8 mouse cellular contexts compared by ENCODE assay signal in genomic region chr15:78903243-78903642, GRCm38 (mm10). TPM values are rescaled to one million over a fixed set of nuclear protein-coding genes. Genes with fewer than 3 reads are reported as not detected.
A peak's percentile ranks its signal among the peaks of the same experiment; 100 is the strongest.
DNase-seq lines count a peak whose midpoint lies in the region; ATAC-seq lines count a peak whose summit lies in the region.

No protein-coding gene starts in this region.

- no peak overlapping the region for H3K4me3 ChIP-seq in kidney, embryonic 14.5 days (ENCODE audit: low read length)
- H3K4me3 ChIP-seq in liver, embryonic 15.5 days (replicated peaks), result no peak overlapping the region
- H3K4me3 ChIP-seq in neural tube, embryonic 11.5 days (ENCODE audit: low read depth, low read length), result no peak overlapping the region

- H3K27me3 ChIP-seq in kidney, embryonic 14.5 days (ENCODE audit: control insufficient read depth, insufficient read depth, low read length), result no peaks in the 10 kb centered on the region
- no peaks in the 10 kb centered on the region for H3K27me3 ChIP-seq in liver, embryonic 15.5 days
- H3K27me3 ChIP-seq in neural tube, embryonic 11.5 days (ENCODE audit: control insufficient read depth, insufficient read depth, low read length), result no peaks in the 10 kb centered on the region

- peak; percentile 86 for DNase-seq in A20 (ENCODE audit: low read depth, low spot score)
- DNase-seq in adrenal gland, adult 18-20 months (ENCODE audit: low spot score in 2 of 2), result peak; percentile 83 to 87
- DNase-seq in embryo, embryonic 11 days, result peak; percentile 78
- DNase-seq in neural tube, embryonic 11.5 days (ENCODE audit: low spot score), result peak; percentile 80
- peak; percentile 93 for DNase-seq in testis, postnatal 10 days (ENCODE audit: low spot score)

- H3K4me1 ChIP-seq in kidney, embryonic 14.5 days (ENCODE audit: control insufficient read depth, insufficient read depth, low read length), result peaks cover 26% of the 10 kb centered on the region
- H3K4me1 ChIP-seq in liver, embryonic 15.5 days (replicated peaks), result peaks cover 47% of the 10 kb centered on the region
- peaks cover 9% of the 10 kb centered on the region for H3K4me1 ChIP-seq in neural tube, embryonic 11.5 days (ENCODE audit: control insufficient read depth, insufficient read depth, low read length)

- WGBS in kidney, embryonic 14.5 days, result 3% methylated on average over 2 of the region's 2 CpGs
- 7% methylated on average over 2 of the region's 2 CpGs for WGBS in liver, embryonic 15.5 days (ENCODE audit: insufficient replicate concordance)
- 10% methylated on average over 2 of the region's 2 CpGs for WGBS in neural tube, embryonic 11.5 days

- no peak overlapping the region for H3K27ac ChIP-seq in kidney, embryonic 14.5 days (ENCODE audit: low read depth, low read length)
- no peak overlapping the region for H3K27ac ChIP-seq in liver, embryonic 15.5 days (replicated peaks)
- no peak overlapping the region for H3K27ac ChIP-seq in neural tube, embryonic 11.5 days (ENCODE audit: low read depth, low read length)

- peaks cover 54% of the 10 kb centered on the region for H3K36me3 ChIP-seq in kidney, embryonic 14.5 days (ENCODE audit: control insufficient read depth, insufficient read depth, low read length)
- H3K36me3 ChIP-seq in liver, embryonic 15.5 days (replicated peaks), result peaks cover 61% of the 10 kb centered on the region
- H3K36me3 ChIP-seq in neural tube, embryonic 11.5 days (ENCODE audit: control insufficient read depth, insufficient read depth, low read length), result no peaks in the 10 kb centered on the region; the same call in 1 of the 2 replicates

- no peak overlapping the region for H3K4me2 ChIP-seq in kidney, embryonic 14.5 days (replicated peaks; ENCODE audit: low read depth, low read length)
- H3K4me2 ChIP-seq in liver, embryonic 15.5 days, result peak overlapping the region; percentile 47
- H3K4me2 ChIP-seq in neural tube, embryonic 11.5 days (ENCODE audit: low read depth), result no peak overlapping the region

- no peak overlapping the region; the same call in 1 of the 2 replicates for H3K9ac ChIP-seq in kidney, embryonic 14.5 days (ENCODE audit: low read depth, low read length)
- no peak overlapping the region for H3K9ac ChIP-seq in liver, embryonic 15.5 days
- no peak overlapping the region for H3K9ac ChIP-seq in neural tube, embryonic 11.5 days (ENCODE audit: low read length)

- ATAC-seq in granulocyte monocyte progenitor cell, adult 5-6 weeks (replicated peaks; ENCODE audit: poor library complexity, severe bottlenecking), result peak; percentile 39
- peak; percentile 8; the same call in 1 of the 2 replicates for ATAC-seq in kidney, embryonic 14.5 days (ENCODE audit: low FRiP score, low TSS enrichment)
- ATAC-seq in liver, embryonic 15.5 days (ENCODE audit: insufficient read depth), result no peak
- ATAC-seq in neural tube, embryonic 11.5 days (ENCODE audit: insufficient read depth, low FRiP score, low TSS enrichment), result 0 out of 2 replicates have a peak, but pooled peaks have one; percentile 13

- H3K9me3 ChIP-seq in kidney, embryonic 14.5 days (ENCODE audit: control insufficient read depth, low read length), result no peaks in the 10 kb centered on the region
- no peaks in the 10 kb centered on the region for H3K9me3 ChIP-seq in liver, embryonic 15.5 days (replicated peaks)
- no peaks in the 10 kb centered on the region for H3K9me3 ChIP-seq in neural tube, embryonic 11.5 days (ENCODE audit: control insufficient read depth, low read length)

RNA-seq across cellular contexts. Expression of gene Sh3bp1, which starts 3.7 kb away (rescaled TPM):
- total RNA-seq in adrenal gland, adult 18-20 months (2021), result 1 to 10 TPM; 4.1 to 6.5 TPM
- 58.0 and 70.8 TPM in 2 replicates for total RNA-seq in granulocyte monocyte progenitor cell, adult 5-6 weeks (2014; fragmentation: Nextera tagmentation)
- 19.3 and 29.4 TPM in 2 replicates for total RNA-seq in granulocyte monocyte progenitor cell, adult 5-6 weeks (2017)
- 32.7 and 38.5 TPM in 2 replicates for polyA plus RNA-seq in kidney, embryonic 14.5 days (2014; fragmentation: Nextera tagmentation; extraction: Ambion mirVana)
- polyA plus RNA-seq in liver, embryonic 15.5 days (2015; fragmentation: Nextera tagmentation; extraction: Ambion mirVana), result 14.4 and 15.3 TPM in 2 replicates
- polyA plus RNA-seq in neural tube, embryonic 11.5 days (2014; fragmentation: Nextera tagmentation; extraction: Ambion mirVana), result 14.4 and 15.3 TPM in 2 replicates

RNA-seq across cellular contexts. Expression of gene Gm49510, which starts 3.8 kb away (rescaled TPM):
- total RNA-seq in adrenal gland, adult 18-20 months (2021), result not detected
- total RNA-seq in granulocyte monocyte progenitor cell, adult 5-6 weeks (2014; fragmentation: Nextera tagmentation), result not detected in 2 replicates
- 1.1 TPM in 1 of 2 replicates, not detected in the other for total RNA-seq in granulocyte monocyte progenitor cell, adult 5-6 weeks (2017)
- polyA plus RNA-seq in kidney, embryonic 14.5 days (2014; fragmentation: Nextera tagmentation; extraction: Ambion mirVana), result 0.19 and 0.59 TPM in 2 replicates
- 0.08 and 0.26 TPM in 2 replicates for polyA plus RNA-seq in liver, embryonic 15.5 days (2015; fragmentation: Nextera tagmentation; extraction: Ambion mirVana)
- 0.27 TPM in 1 of 2 replicates, not detected in the other for polyA plus RNA-seq in neural tube, embryonic 11.5 days (2014; fragmentation: Nextera tagmentation; extraction: Ambion mirVana)

RNA-seq across cellular contexts. Expression of gene Pdxp, which starts 10.5 kb away (rescaled TPM):
- total RNA-seq in adrenal gland, adult 18-20 months (2021), result 1 to 10 TPM; 3.1 to 5.4 TPM
- 10.6 and 19.8 TPM in 2 replicates for total RNA-seq in granulocyte monocyte progenitor cell, adult 5-6 weeks (2014; fragmentation: Nextera tagmentation)
- 4.0 and 6.4 TPM in 2 replicates for total RNA-seq in granulocyte monocyte progenitor cell, adult 5-6 weeks (2017)
- polyA plus RNA-seq in kidney, embryonic 14.5 days (2014; fragmentation: Nextera tagmentation; extraction: Ambion mirVana), result 20.5 and 25.8 TPM in 2 replicates
- polyA plus RNA-seq in liver, embryonic 15.5 days (2015; fragmentation: Nextera tagmentation; extraction: Ambion mirVana), result 5.4 and 5.6 TPM in 2 replicates
- 34.9 and 36.0 TPM in 2 replicates for polyA plus RNA-seq in neural tube, embryonic 11.5 days (2014; fragmentation: Nextera tagmentation; extraction: Ambion mirVana)

RNA-seq across cellular contexts. Expression of gene Lgals1, which starts 23.3 kb away (rescaled TPM):
- total RNA-seq in adrenal gland, adult 18-20 months (2021), result 100 to 1,000 TPM; 300 to 824 TPM
- total RNA-seq in granulocyte monocyte progenitor cell, adult 5-6 weeks (2014; fragmentation: Nextera tagmentation), result 677 and 745 TPM in 2 replicates
- total RNA-seq in granulocyte monocyte progenitor cell, adult 5-6 weeks (2017), result 746 and 991 TPM in 2 replicates
- 584 and 814 TPM in 2 replicates for polyA plus RNA-seq in kidney, embryonic 14.5 days (2014; fragmentation: Nextera tagmentation; extraction: Ambion mirVana)
- polyA plus RNA-seq in liver, embryonic 15.5 days (2015; fragmentation: Nextera tagmentation; extraction: Ambion mirVana), result 315 and 397 TPM in 2 replicates
- 263 and 311 TPM in 2 replicates for polyA plus RNA-seq in neural tube, embryonic 11.5 days (2014; fragmentation: Nextera tagmentation; extraction: Ambion mirVana)

RNA-seq across cellular contexts. Expression of gene Gga1, which starts 26.3 kb away (rescaled TPM):
- 10 to 100 TPM; 55.2 to 57.2 TPM for total RNA-seq in adrenal gland, adult 18-20 months (2021)
- total RNA-seq in granulocyte monocyte progenitor cell, adult 5-6 weeks (2014; fragmentation: Nextera tagmentation), result 46.3 and 48.6 TPM in 2 replicates
- 13.9 and 17.6 TPM in 2 replicates for total RNA-seq in granulocyte monocyte progenitor cell, adult 5-6 weeks (2017)
- 33.9 and 44.8 TPM in 2 replicates for polyA plus RNA-seq in kidney, embryonic 14.5 days (2014; fragmentation: Nextera tagmentation; extraction: Ambion mirVana)
- polyA plus RNA-seq in liver, embryonic 15.5 days (2015; fragmentation: Nextera tagmentation; extraction: Ambion mirVana), result 21.4 and 23.6 TPM in 2 replicates
- polyA plus RNA-seq in neural tube, embryonic 11.5 days (2014; fragmentation: Nextera tagmentation; extraction: Ambion mirVana), result 36.4 and 37.0 TPM in 2 replicates
